15 mouse cellular contexts compared by ENCODE assay signal in genomic region chr10:29852516-29852915, GRCm38 (mm10).
"Had no signal": no experiment of that assay in that cellular context is flagged by ENCODE, and none has a peak within 500 bp of the region (broad histone marks: within the 10 kb centered on the region; RNA-seq: fewer than 3 reads in every experiment).

No protein-coding gene starts in this region.

- H3K4me2 ChIP-seq: liver, embryonic 11.5 days; liver, embryonic 15.5 days; midbrain, embryonic 13.5 days; neural tube, embryonic 12.5 days had no signal

- H3K27ac ChIP-seq: kidney, postnatal 0 days; left cerebral cortex, adult 2 months; liver, embryonic 15.5 days; midbrain, embryonic 13.5 days; neural tube, embryonic 12.5 days had no signal

- H3K27me3 ChIP-seq: liver, embryonic 15.5 days; midbrain, embryonic 13.5 days; neural tube, embryonic 12.5 days had no signal

- H3K4me3 ChIP-seq: left cerebral cortex, adult 2 months; liver, embryonic 15.5 days; midbrain, embryonic 13.5 days; myocyte; neural tube, embryonic 12.5 days had no signal

- DNase-seq: kidney, adult 11 months; kidney, adult 9 months; kidney, postnatal 4 days; lung, adult 2 months; lung, postnatal 36 days; right cerebral cortex, adult 18-20 months; right cerebral cortex, postnatal 25 days had no signal

- H3K9ac ChIP-seq: liver, embryonic 15.5 days; midbrain, embryonic 13.5 days; neural tube, embryonic 12.5 days had no signal

- ATAC-seq: lung, postnatal 0 days; midbrain, embryonic 13.5 days had no signal

- H3K9me3 ChIP-seq: liver, embryonic 15.5 days; midbrain, embryonic 13.5 days; neural tube, embryonic 12.5 days had no signal

- H3K36me3 ChIP-seq: liver, embryonic 15.5 days; midbrain, embryonic 13.5 days; neural tube, embryonic 12.5 days had no signal

- H3K4me1 ChIP-seq: liver, embryonic 15.5 days; midbrain, embryonic 13.5 days; neural tube, embryonic 12.5 days had no signal
